Mouse (Mus musculus): ENCODE measurements around the gene Atp6v1fnb. TPM values are rescaled to one million over a fixed set of nuclear protein-coding genes. Genes with fewer than 3 reads are reported as not detected.

The Atp6v1fnb gene
- total and polyA plus RNA-seq, 3 experiments = 0.13 TPM; not detected in 2

DNA sequence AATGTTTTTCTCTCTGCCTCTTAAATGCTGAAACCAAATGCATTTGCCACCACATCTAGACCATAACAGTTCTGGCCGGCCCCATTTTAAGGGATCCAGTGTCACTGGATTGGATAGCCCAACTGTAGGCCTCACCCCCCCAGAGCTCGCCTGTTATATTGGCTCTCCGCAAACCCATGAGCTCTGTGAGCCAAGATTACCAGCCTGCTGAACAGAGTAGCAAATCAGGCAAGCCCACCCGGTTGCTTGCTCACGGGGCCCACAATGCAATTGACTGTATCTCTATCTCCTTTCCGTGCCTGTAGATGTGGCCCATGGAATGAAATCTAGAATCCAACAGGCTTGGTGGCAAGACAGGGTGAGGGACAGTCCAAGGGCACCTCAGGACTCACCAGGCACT is 29.6 kb downstream of the Atp6v1fnb start:
- peak overlapping the region; percentile 15 for H3K9ac ChIP-seq (ENCODE audit: control insufficient read depth, low read depth, low read length, poor library complexity, severe bottlenecking)
- H3K36me3 ChIP-seq (ENCODE audit: control insufficient read depth in 1 of 2, insufficient read depth in 2 of 2, low read length in 2 of 2) = peaks cover 0 to 17% of the 10 kb centered on the region in 2 experiments; a peak in 2 of 4 replicates
- no peaks in the 10 kb centered on the region for H3K9me3 ChIP-seq (replicated peaks; ENCODE audit: insufficient read depth, low read length)
- no peaks in the 10 kb centered on the region for H3K27me3 ChIP-seq (ENCODE audit: control insufficient read depth in 1 of 2, insufficient read depth in 2 of 2, low read length in 2 of 2)
- H3K4me1 ChIP-seq (ENCODE audit: control insufficient read depth in 1 of 2, insufficient read depth in 2 of 2, low read length in 2 of 2) = peaks cover 9 to 19% of the 10 kb centered on the region in 2 experiments
- peak overlapping the region in 1 of 2 experiments; percentile 24; a peak in 1 of 4 replicates for H3K4me3 ChIP-seq (ENCODE audit: control insufficient read depth in 1 of 2, insufficient read depth in 1 of 2, low read depth in 2 of 2, low read length in 2 of 2)
- DNase-seq (ENCODE audit: low read depth, low spot score) = peak; percentile 77
- TF ChIP-seq ZMIZ1 (IDR thresholded peaks at IDR 0.05; ENCODE audit: low read depth, low read length) (no peak), GATA1 (IDR thresholded peaks at IDR 0.05; ENCODE audit: low read depth, low read length) (peak; percentile 26; the same call in 1 of the 2 replicates), TAL1 (IDR thresholded peaks at IDR 0.05; ENCODE audit: low read length) (peak; percentile 67), ZNF384 (IDR thresholded peaks at IDR 0.05; ENCODE audit: low read depth, low read length) (no peak), MYB (IDR thresholded peaks at IDR 0.05; ENCODE audit: low read depth, low read length) (no peak), POLR2AphosphoS5 (IDR thresholded peaks at IDR 0.05; ENCODE audit: borderline replicate concordance, low read depth, low read length) (no peak), EP300 (IDR thresholded peaks at IDR 0.05; ENCODE audit: low read depth in 1 of 2, low read length in 2 of 2) (peak in 1 of 2 experiments; percentile 54; a peak in 2 of 4 replicates), E2F4 (IDR thresholded peaks at IDR 0.05; ENCODE audit: borderline replicate concordance, low read depth, low read length) (no peak), MAFK (IDR thresholded peaks at IDR 0.05; ENCODE audit: borderline replicate concordance, low read depth, low read length) (no peak), JUND (IDR thresholded peaks at IDR 0.05; ENCODE audit: low read depth, low read length) (no peak), CTCF (IDR thresholded peaks at IDR 0.05 in 2 of 3, conservative IDR thresholded peaks at IDR 0.05 in 1 of 3; ENCODE audit: control insufficient read depth in 1 of 3, insufficient read depth in 1 of 3, low read depth in 2 of 3, low read length in 3 of 3, poor library complexity in 1 of 3, severe bottlenecking in 1 of 3) (no peak), ZC3H11A (IDR thresholded peaks at IDR 0.05; ENCODE audit: low read depth, low read length) (no peak)
- H3K27ac ChIP-seq (ENCODE audit: control insufficient read depth, low read depth, low read length) = peak overlapping the region; percentile 77
- no peaks in the 10 kb centered on the region for H3K79me2 ChIP-seq (ENCODE audit: control insufficient read depth, insufficient read depth, low read length, poor library complexity)

DNA sequence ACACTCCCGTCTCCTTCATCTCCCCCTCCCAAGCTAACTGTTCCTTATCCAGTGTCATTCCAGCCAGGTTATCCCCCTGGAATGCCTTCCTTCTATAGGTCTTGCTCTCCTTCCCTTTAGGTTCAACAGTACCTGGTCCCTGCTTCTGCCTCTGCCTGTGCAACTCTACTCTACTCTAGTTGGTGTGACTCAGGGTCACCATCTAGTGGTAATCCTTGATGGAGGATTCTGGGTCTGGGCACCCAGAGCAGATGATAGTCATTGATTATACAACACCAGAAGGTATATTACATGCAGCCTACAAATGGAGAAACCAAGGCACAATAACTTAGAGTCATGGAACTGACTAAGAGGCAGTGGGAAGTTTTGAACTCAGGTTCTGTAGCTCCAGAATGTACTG is 30.4 kb downstream of the Atp6v1fnb start:
- H3K9me3 ChIP-seq (replicated peaks; ENCODE audit: insufficient read depth, low read length) = no peaks in the 10 kb centered on the region
- H3K27me3 ChIP-seq (ENCODE audit: control insufficient read depth in 1 of 2, insufficient read depth in 2 of 2, low read length in 2 of 2) = no peaks in the 10 kb centered on the region
- H3K4me1 ChIP-seq (ENCODE audit: control insufficient read depth in 1 of 2, insufficient read depth in 2 of 2, low read length in 2 of 2) = peaks cover 9 to 19% of the 10 kb centered on the region in 2 experiments
- TF ChIP-seq BHLHE40 (IDR thresholded peaks at IDR 0.05; ENCODE audit: borderline replicate concordance, low read depth, low read length) (no peak), ZNF384 (IDR thresholded peaks at IDR 0.05; ENCODE audit: low read depth, low read length) (no peak), RAD21 (IDR thresholded peaks at IDR 0.05; ENCODE audit: low read depth, low read length) (peak; percentile 70), TCF12 (IDR thresholded peaks at IDR 0.05; ENCODE audit: low read depth, low read length) (0 out of 2 replicates have a peak, but pooled peaks have one; percentile 8), CTCF (IDR thresholded peaks at IDR 0.05 in 2 of 3, conservative IDR thresholded peaks at IDR 0.05 in 1 of 3; ENCODE audit: control insufficient read depth in 1 of 3, insufficient read depth in 1 of 3, low read depth in 2 of 3, low read length in 3 of 3, poor library complexity in 1 of 3, severe bottlenecking in 1 of 3) (peak; percentile 35 to 72 (median 51); a peak in 5 of 6 replicates), POLR2A (IDR thresholded peaks at IDR 0.05; ENCODE audit: control insufficient read depth in 1 of 2, insufficient read depth in 1 of 2, low read depth in 1 of 2, low read length in 2 of 2, poor library complexity in 1 of 2) (no peak), USF1 (IDR thresholded peaks at IDR 0.05; ENCODE audit: low read depth, low read length) (no peak), SIN3A (IDR thresholded peaks at IDR 0.05; ENCODE audit: low read length) (no peak), NRF1 (IDR thresholded peaks at IDR 0.05; ENCODE audit: insufficient read depth, low read depth, low read length, poor library complexity, severe bottlenecking) (no peak), SMC3 (IDR thresholded peaks at IDR 0.05; ENCODE audit: low read depth, low read length) (peak; percentile 68), ZC3H11A (IDR thresholded peaks at IDR 0.05; ENCODE audit: low read depth, low read length) (peak; percentile 40), MAFK (IDR thresholded peaks at IDR 0.05; ENCODE audit: borderline replicate concordance, low read depth, low read length) (no peak)
- H3K36me3 ChIP-seq (ENCODE audit: control insufficient read depth in 1 of 2, insufficient read depth in 2 of 2, low read length in 2 of 2) = peaks cover 0 to 17% of the 10 kb centered on the region in 2 experiments; a peak in 2 of 4 replicates
- DNase-seq (ENCODE audit: low read depth, low spot score) = peak; percentile 64
- no peaks in the 10 kb centered on the region for H3K79me2 ChIP-seq (ENCODE audit: control insufficient read depth, insufficient read depth, low read length, poor library complexity)
- H3K4me3 ChIP-seq (ENCODE audit: control insufficient read depth in 1 of 2, insufficient read depth in 1 of 2, low read depth in 2 of 2, low read length in 2 of 2) = no peak overlapping the region
- no peak overlapping the region for H3K9ac ChIP-seq (ENCODE audit: control insufficient read depth, low read depth, low read length, poor library complexity, severe bottlenecking)
- H3K27ac ChIP-seq (ENCODE audit: control insufficient read depth, low read depth, low read length) = peak overlapping the region; percentile 77

Measured in MEL (cell line).